Mouse (Mus musculus): ENCODE measurements around the gene Fam83b. TPM values are rescaled to one million over a fixed set of nuclear protein-coding genes. Genes with fewer than 3 reads are reported as not detected.

The Fam83b gene
- total RNA-seq, 2 experiments from 2014 or later: not detected

GRCm38 (mm10) chr9:76531368-76531767 lies 35.5 kb downstream of the Fam83b start:
- no peak for ATAC-seq (replicated peaks; ENCODE audit: low FRiP score, poor library complexity, severe bottlenecking)

DNA sequence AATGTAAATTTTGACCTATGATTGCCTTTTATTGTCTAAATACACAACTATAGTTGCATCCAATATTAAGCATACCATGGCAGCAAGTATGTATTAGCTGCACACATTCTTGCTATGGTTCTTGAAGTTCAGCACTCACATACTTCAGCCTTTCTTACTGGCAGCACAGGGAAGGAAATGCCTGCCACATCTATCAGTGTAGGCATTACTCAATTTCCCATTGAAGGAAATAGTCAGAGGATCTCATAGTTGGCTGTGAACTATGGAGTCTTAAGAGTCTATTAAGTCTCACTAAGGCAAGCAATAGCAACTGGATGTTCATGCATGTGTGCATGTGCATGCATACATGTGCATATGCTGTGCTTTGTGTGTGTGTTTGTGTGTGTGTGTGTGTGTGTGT lies 41.3 kb downstream of the Fam83b start:
- ATAC-seq (replicated peaks; ENCODE audit: low FRiP score, poor library complexity, severe bottlenecking): no peak

DNA sequence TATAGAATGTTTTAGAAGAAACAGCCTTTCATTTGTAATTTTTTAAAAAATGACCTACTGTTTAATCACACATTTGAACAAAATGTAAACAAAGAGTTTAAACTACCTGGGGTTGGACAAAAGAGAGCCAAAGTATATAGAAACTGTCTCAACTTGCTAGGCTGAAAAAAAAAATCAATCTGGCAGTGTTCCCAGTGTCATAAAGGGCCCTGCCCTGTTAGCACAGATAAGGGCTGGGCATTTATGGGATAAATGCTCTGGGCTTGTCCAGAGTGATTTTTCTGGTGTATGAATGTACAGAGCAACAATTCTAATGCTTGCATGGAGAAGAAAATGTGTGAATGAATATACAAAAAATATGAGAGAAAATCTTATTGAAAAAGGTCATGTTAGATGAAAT lies 43.8 kb downstream of the Fam83b start:
- no peak for ATAC-seq (replicated peaks; ENCODE audit: low FRiP score, poor library complexity, severe bottlenecking)

GRCm38 (mm10) chr9:76521640-76522039 lies 45.3 kb downstream of the Fam83b start:
- ATAC-seq (replicated peaks; ENCODE audit: low FRiP score, poor library complexity, severe bottlenecking): no peak

- ATAC-seq (replicated peaks; ENCODE audit: low FRiP score, poor library complexity, severe bottlenecking): no peak
These were observed 48.3 kb downstream of the Fam83b start for GRCm38 (mm10) chr9:76518665-76519064.

GRCm38 (mm10) chr9:76505650-76506049 lies 61.3 kb downstream of the Fam83b start:
- ATAC-seq (replicated peaks; ENCODE audit: low FRiP score, poor library complexity, severe bottlenecking): no peak

- ATAC-seq (replicated peaks; ENCODE audit: low FRiP score, poor library complexity, severe bottlenecking): no peak
These were observed 77.2 kb downstream of the Fam83b start for GRCm38 (mm10) chr9:76489737-76490136.

DNA sequence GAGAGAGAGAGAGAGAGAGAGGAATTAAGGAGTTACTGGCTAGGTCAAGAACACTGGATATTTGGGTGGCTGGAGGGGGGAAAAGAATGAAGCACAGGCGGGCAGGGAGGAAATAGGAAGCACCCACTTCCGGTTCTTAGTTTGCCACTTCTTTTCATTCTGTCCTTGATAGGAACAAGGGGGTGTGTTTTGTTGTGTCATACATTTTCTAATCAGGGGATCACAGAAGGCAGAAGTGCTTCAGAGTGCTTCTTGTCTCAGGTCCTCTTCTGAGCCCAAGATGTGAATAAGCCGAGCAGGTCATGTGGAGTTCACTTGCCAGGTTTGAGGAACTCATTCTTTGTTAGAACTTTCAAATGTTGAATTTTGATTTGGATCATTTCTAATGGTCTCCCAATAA lies 86.8 kb downstream of the Fam83b start:
- ATAC-seq (replicated peaks; ENCODE audit: low FRiP score, poor library complexity, severe bottlenecking): no peak

DNA sequence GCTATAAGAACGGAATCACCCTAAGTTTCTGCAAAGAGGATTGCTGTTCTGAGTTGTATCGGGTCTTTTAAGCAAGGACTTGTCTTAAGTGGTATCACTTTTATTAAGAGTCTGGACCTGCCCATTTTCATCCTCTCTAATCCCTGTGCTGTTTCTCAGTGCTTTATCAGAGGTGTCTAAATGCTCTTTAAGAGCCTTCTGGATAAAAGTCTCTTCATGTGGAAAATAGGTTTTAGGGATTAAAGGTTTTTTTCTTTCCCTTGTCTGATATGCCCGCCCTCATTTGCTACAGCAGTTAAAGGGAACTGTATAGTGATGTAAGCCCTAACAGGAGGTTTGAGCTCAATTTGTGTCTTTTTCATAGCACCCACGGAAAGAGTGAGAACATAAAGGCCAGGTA lies 97.4 kb downstream of the Fam83b start:
- no peak for ATAC-seq (replicated peaks; ENCODE audit: low FRiP score, poor library complexity, severe bottlenecking)

- no peak for ATAC-seq (replicated peaks; ENCODE audit: low FRiP score, poor library complexity, severe bottlenecking)
These were observed 105.4 kb downstream of the Fam83b start for GRCm38 (mm10) chr9:76461547-76461946.

DNA sequence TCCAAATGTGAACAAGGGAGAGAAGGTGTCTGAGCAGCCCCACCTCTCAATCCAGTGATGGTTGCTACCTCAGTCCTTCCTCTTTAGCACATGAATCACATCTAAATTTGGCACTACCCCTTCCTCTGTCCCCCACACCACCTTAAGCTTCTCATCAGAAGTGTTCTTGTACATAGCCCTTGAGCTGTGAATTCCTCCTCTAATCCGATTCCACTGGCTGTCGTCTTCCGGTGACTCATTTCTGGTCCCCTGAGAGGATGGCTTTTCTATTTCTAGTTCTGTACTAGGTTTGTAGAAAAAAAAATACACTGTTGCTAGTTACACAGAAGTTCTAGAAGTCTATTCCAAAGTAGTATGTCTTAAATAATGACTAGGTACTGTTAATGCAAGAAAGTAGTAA lies 111.2 kb downstream of the Fam83b start:
- no peak for ATAC-seq (replicated peaks; ENCODE audit: low FRiP score, poor library complexity, severe bottlenecking)

Other genes starting within 250 kb of the Fam83b start
- not detected in 2 replicates for gene Hcrtr2, start 243.3 kb downstream of the Fam83b start, total RNA-seq (2015; ENCODE audit: low replicate concordance)
- not detected in 2 replicates for gene Hcrtr2, start 243.3 kb downstream of the Fam83b start, total RNA-seq (2017; ENCODE audit: low replicate concordance)

Data from erythroid progenitor cell, adult 5-6 weeks (primary cell).